Mouse (Mus musculus): Measurements from ENCODE around the gene Adh6a. TPM values are rescaled to one million over a fixed set of nuclear protein-coding genes. Genes with fewer than 3 reads are reported as not detected.
"Not testable (repeated sequence)": the region's sequence is repeated elsewhere in the genome, so short reads cannot be mapped to it uniquely, and the experiment has no call there.

Adh6a gene
- total RNA-seq, 4 experiments from 2014 or later: not detected

DNA sequence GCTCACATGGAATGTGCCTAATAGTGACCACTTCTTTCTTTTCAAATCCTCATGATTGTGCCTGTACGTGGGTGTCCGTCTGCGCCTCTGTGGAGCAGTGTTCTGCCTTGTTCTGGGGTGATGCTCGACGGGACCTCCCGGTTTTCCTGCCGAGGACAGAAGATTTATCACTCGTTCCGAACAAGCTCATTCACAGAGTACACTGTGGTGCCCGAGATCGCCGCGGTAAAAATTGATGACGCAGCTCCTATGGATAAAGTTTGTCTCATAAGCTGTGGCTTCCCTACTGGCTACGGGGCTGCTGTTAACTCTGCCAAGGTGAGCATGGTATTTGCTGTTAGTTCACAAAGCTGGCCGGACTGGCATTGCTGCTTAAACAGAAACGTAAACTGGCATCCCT is 11.9 kb downstream of the Adh6a start:
- no peak for DNase-seq (ENCODE audit: low spot score in 2 of 2)

- no peak for DNase-seq (ENCODE audit: low spot score in 2 of 2)
These were observed 12.4 kb downstream of the Adh6a start for GRCm38 (mm10) chr3:138325466-138325865.

DNA sequence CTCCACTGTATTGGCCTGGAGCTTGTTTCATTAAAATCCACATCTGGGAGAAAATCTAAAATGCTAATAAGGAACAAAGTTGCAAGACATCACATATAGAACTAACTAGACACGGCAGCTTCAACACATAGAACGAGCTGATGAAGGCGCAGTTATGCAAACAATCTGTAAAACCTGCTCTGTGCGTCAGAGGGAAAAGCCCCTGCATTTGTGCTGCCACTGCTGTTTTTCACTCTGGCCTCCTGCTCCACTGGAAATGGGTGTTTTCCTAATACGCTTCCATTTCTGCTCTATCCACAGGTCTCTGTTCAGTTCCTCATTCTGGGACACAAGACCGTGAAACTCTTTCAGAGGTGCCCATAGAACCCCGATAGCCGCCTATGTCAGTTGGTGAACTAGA is 20.8 kb downstream of the Adh6a start:
- DNase-seq (ENCODE audit: low spot score in 2 of 2): no peak

GRCm38 (mm10) chr3:138334320-138334719 is 21.2 kb downstream of the Adh6a start:
- no peak for DNase-seq (ENCODE audit: low spot score in 2 of 2)

DNA sequence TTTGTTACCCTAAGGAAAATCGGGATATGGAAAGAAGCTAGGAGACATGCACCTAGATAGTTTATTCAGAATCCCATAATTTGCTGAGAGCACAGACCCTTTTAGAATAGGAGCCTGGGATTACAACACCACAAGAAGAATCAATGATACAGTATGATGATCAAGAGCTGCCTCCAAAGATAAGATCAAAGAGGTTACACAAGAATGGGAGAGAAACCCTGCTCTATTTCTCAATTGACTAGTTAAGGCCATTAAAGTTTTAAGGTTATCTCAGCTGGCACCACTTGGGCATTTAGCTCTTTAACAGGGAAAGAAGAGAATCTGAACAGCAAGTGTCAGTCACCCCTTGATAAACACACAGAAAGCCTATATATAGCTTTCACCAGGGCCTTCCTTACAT is 22.5 kb downstream of the Adh6a start:
- DNase-seq (ENCODE audit: low spot score in 2 of 2): no peak

DNA sequence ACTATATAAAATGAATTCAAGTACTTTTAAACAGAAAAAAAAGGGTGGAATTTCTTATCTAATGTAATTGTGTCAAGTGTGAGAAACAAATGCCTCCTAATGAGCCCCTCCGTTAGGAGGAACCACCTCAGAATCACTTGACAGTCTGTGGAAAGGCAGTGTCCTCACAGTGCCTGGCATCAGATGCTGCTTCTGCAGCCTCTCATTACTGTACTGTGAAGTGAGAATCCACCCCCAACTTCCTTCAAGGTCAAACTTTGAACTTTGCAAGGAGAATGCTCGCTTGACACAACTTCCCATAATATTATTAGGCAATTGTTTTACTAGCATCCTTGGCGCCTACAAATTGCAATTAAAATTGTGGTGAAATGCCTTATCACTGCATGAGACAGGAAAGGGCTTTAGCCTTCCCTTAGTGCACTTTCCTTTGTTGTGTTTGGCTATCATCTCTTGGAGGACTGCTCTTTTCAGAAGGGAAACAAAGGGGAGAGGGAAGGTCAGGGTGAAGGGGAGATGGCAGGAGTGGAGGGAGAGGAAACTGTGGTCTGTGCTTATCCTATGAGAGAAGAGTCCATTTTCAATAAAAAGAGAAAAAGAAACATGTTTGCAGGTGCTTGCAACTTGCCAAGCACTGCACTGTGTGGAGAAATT is 23.1 kb downstream of the Adh6a start:
- no peak for DNase-seq (ENCODE audit: low spot score in 2 of 2)

- DNase-seq (ENCODE audit: low spot score in 2 of 2): no peak
These were observed 28.4 kb downstream of the Adh6a start, which contains the start of gene Adh6b for GRCm38 (mm10) chr3:138341471-138341870. Adh6b (plus strand) TSS chr3:138341775.

GRCm38 (mm10) chr3:138347041-138347440 is 34.0 kb downstream of the Adh6a start:
- no peak for DNase-seq (ENCODE audit: low spot score in 2 of 2)

GRCm38 (mm10) chr3:138352012-138352809 is 39.1 kb downstream of the Adh6a start:
- DNase-seq (ENCODE audit: low spot score in 2 of 2): no peak

- no peak for DNase-seq (ENCODE audit: low spot score in 2 of 2)
These were observed 45.8 kb downstream of the Adh6a start for GRCm38 (mm10) chr3:138358856-138359255.

DNA sequence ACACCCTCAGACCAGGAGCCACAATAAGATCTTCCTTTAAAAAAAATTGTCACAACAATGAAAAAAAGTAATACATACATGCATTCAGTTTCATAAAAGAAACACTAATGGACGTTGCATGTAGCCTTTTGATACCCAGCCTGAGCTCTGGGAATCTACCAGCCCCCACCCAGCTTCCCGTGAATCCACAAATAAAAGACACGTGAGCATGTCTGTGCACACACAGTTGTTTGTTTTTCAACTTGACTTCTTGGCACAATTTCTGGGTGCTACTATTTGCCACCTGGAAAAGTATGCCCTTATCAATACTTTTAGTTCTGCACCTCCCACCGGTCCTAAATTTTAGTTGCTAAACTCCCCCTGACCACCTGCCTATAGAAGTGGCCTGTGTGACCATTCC is 47.6 kb downstream of the Adh6a start:
- DNase-seq (ENCODE audit: low spot score in 2 of 2): no peak

- no peak for DNase-seq (ENCODE audit: low spot score in 2 of 2)
These were observed 49.8 kb downstream of the Adh6a start for GRCm38 (mm10) chr3:138362920-138363319.

DNA sequence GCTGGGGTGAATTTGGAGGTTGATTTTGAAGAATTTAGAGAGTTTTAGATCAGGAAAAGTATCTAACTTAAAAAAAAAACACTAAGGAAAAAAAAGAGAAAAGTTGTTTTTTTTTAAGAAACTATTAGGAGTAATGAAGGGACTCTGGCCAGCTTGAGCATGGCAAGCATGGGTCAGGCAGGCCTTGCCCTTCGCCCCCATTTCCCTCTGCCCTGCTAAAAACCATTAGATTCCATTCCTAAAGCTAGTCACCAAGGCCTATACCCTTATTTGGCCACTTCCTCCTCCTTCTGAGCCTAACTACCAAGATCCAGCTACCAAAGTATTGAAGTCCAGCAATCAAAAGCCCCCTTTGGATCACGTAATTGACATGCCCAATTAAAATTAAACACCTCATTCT is 53.1 kb downstream of the Adh6a start:
- DNase-seq (ENCODE audit: low spot score in 2 of 2): no peak

DNA sequence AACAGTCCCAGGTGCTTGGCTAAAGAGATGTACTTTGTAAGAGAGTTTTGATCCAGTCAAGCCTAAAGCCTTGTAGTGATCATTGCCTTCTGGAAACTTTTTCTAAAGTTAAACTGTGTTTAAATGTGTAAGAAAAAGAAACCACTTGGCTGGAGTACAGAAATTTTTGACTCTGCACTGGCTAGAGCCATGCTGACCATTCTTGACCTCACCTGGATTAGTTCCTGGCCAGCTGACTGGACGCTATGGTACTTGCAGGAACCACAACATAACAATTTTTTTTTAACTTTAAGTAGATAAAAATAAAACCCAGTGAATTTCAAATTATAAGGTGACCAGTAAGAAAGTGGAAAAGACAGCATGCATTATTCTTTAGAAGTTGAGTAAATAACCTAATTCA is 56.5 kb downstream of the Adh6a start:
- no peak for DNase-seq (ENCODE audit: low spot score in 2 of 2)

GRCm38 (mm10) chr3:138370289-138370688 is 57.2 kb downstream of the Adh6a start:
- not testable (repeated sequence) for DNase-seq (ENCODE audit: low spot score in 2 of 2)

- DNase-seq (ENCODE audit: low spot score in 2 of 2): no peak
These were observed 60.8 kb downstream of the Adh6a start for GRCm38 (mm10) chr3:138373920-138374319.

GRCm38 (mm10) chr3:138375148-138375547 is 62.1 kb downstream of the Adh6a start:
- DNase-seq (ENCODE audit: low spot score in 2 of 2): no peak

Other genes with a start within 250 kb of the Adh6a start
- gene 1110002E22Rik, start 248.2 kb upstream of the Adh6a start, total RNA-seq (2022): 1 to 10 TPM; 1.2 to 2.3 (median 2.0) TPM
- under 1 TPM in 1 of 4 experiments, not detected in 3; 0.22 TPM for gene Gm5105, start 245.9 kb upstream of the Adh6a start, total RNA-seq (2022)
- 1 to 10 TPM; 2.9 to 9.7 (median 4.0) TPM for gene Trmt10a, start 169.8 kb upstream of the Adh6a start, total RNA-seq (2022)
- 1 to 10 TPM; 6.5 to 9.3 (median 8.1) TPM for gene Mttp, start 168.3 kb upstream of the Adh6a start, total RNA-seq (2022)
- gene 4930579F01Rik, start 119.5 kb upstream of the Adh6a start, total RNA-seq (2022): not detected
- gene Adh7, start 95.5 kb upstream of the Adh6a start, total RNA-seq (2022): under 1 TPM in 3 of 4 experiments, not detected in 1; 0.13 to 0.27 (median 0.21) TPM
- gene Adh1, start 52.3 kb upstream of the Adh6a start, total RNA-seq (2022): 1 to 10 TPM; 1.1 to 2.1 (median 1.8) TPM
- not detected for gene Adh6b, start 28.5 kb downstream of the Adh6a start, total RNA-seq (2022)
- gene Adh4, start 102.2 kb downstream of the Adh6a start, total RNA-seq (2022): not detected
- gene Adh5, start 129.8 kb downstream of the Adh6a start, total RNA-seq (2022): 10 to 100 TPM; 63.2 to 74.4 (median 69.9) TPM
- 10 to 100 TPM; 46.0 to 50.2 (median 47.7) TPM for gene Metap1, start 176.2 kb downstream of the Adh6a start, total RNA-seq (2022)
- gene Eif4e, start 212.9 kb downstream of the Adh6a start, total RNA-seq (2022): 100 to 1,000 TPM; 167 to 181 (median 177) TPM